Mouse (Mus musculus) CH12.LX (cell line): Measurements from ENCODE around the gene Ralb. TPM values are rescaled to one million over a fixed set of nuclear protein-coding genes. Genes with fewer than 3 reads are reported as not detected.

Source experiments
- DNase-seq: peaks from one replicate; pipeline ENCODE4 v3.0.0-alpha.2; 2013; ENCODE audit errors: extremely low read depth
- H3K27ac ChIP-seq: 2 replicates; pipeline ENCODE4 v1.5.1; 2012; ENCODE audit warnings: low read depth, mild to moderate bottlenecking, control low read depth, moderate library complexity; ENCODE audit not compliant: insufficient read depth
- H3K27me3 ChIP-seq: replicated peaks from 2 replicates; pipeline ENCODE3; 2012; ENCODE audit warnings: inconsistent platforms
- H3K36me3 ChIP-seq, 2 experiments: replicated peaks in 1 of 2; 2 replicates each; pipeline versions ENCODE3 to v1.6.1; 2012; ENCODE audit warnings: inconsistent platforms in 1 of 2, low read length in 1 of 2, mild to moderate bottlenecking in 1 of 2, mixed read lengths in 1 of 2, moderate library complexity in 1 of 2; ENCODE audit not compliant: control insufficient read depth in 1 of 2, insufficient read depth in 1 of 2
- H3K4me1 ChIP-seq, 2 experiments: 2 replicates each; pipeline ENCODE4 v1.6.1; 2012; ENCODE audit warnings: inconsistent platforms in 1 of 2, moderate library complexity in 1 of 2; ENCODE audit not compliant: insufficient read depth in 2 of 2, control insufficient read depth in 1 of 2
- H3K4me2 ChIP-seq: 2 replicates; pipeline ENCODE4 v1.6.1; 2012; ENCODE audit warnings: low read depth, mild to moderate bottlenecking, control low read depth; ENCODE audit not compliant: poor library complexity, insufficient read depth, severe bottlenecking
- H3K4me3 ChIP-seq, 3 experiments: fragments of 150-350 bp in 1 of 3; sonication (generic) in 1 of 3; replicated peaks in 1 of 3; 2 replicates each; pipeline versions ENCODE3 to v1.5.1; 2011 to 2012; ENCODE audit warnings: low read depth in 2 of 3, low read length in 2 of 3, mild to moderate bottlenecking in 2 of 3, moderate library complexity in 2 of 3, control low read depth in 1 of 3, improper control_type of control experiment in 1 of 3, inconsistent platforms in 1 of 3, mixed read lengths in 1 of 3; ENCODE audit not compliant: poor library complexity in 1 of 3
- H3K79me2 ChIP-seq: replicated peaks from 2 replicates; pipeline ENCODE4 v1.6.1; 2012; ENCODE audit warnings: mild to moderate bottlenecking, moderate library complexity; ENCODE audit not compliant: control insufficient read depth, poor library complexity, insufficient read depth, severe bottlenecking; ENCODE audit errors: extremely low read depth
- H3K9ac ChIP-seq: 2 replicates; pipeline ENCODE4 v1.6.1; 2012; ENCODE audit warnings: low read depth, mild to moderate bottlenecking, control low read depth, moderate library complexity; ENCODE audit not compliant: insufficient read depth
- H3K9me3 ChIP-seq: replicated peaks from 2 replicates; pipeline ENCODE3; 2012; ENCODE audit warnings: low read length, inconsistent platforms, mixed read lengths
- CTCF ChIP-seq, 2 experiments: IDR thresholded peaks in 1 of 2; conservative IDR thresholded peaks in 1 of 2; 2 replicates each; pipeline ENCODE4 v1.5.1; 2011 to 2012; ENCODE audit warnings: low read depth in 2 of 2, low read length in 2 of 2, improper control_type of control experiment in 1 of 2, inconsistent platforms in 1 of 2, mild to moderate bottlenecking in 1 of 2, moderate library complexity in 1 of 2
- E2F4 ChIP-seq: IDR thresholded peaks from 2 replicates; pipeline ENCODE4 v1.6.1; 2011; ENCODE audit warnings: low read depth, low read length, improper control_type of control experiment; ENCODE audit not compliant: insufficient replicate concordance
- ELF1 ChIP-seq: IDR thresholded peaks from 2 replicates; pipeline ENCODE4 v1.6.1; 2014; ENCODE audit warnings: low read depth, mild to moderate bottlenecking, inconsistent platforms, low read length, improper control_type of control experiment
- EP300 ChIP-seq: IDR thresholded peaks from 2 replicates; pipeline ENCODE4 v1.6.1; 2011; ENCODE audit warnings: low read length, improper control_type of control experiment
- ETS1 ChIP-seq: conservative IDR thresholded peaks from 2 replicates; pipeline ENCODE4 v1.6.1; 2012; ENCODE audit warnings: low read depth, mild to moderate bottlenecking, inconsistent platforms, low read length, improper control_type of control experiment, moderate library complexity
- MAFK ChIP-seq: IDR thresholded peaks from 2 replicates; pipeline ENCODE4 v1.6.1; 2011; ENCODE audit warnings: low read length, improper control_type of control experiment; ENCODE audit not compliant: insufficient replicate concordance
- NELFE ChIP-seq: IDR thresholded peaks from 2 replicates; pipeline ENCODE4 v1.6.1; 2011; ENCODE audit warnings: low read depth, low read length, improper control_type of control experiment
- NRF1 ChIP-seq: IDR thresholded peaks from 2 replicates; pipeline ENCODE4 v1.6.1; 2014; ENCODE audit warnings: low read depth, mild to moderate bottlenecking, inconsistent platforms, low read length, improper control_type of control experiment, moderate library complexity
- POLR2A ChIP-seq: IDR thresholded peaks from 2 replicates; pipeline ENCODE4 v1.6.1; 2011; ENCODE audit warnings: low read depth, mild to moderate bottlenecking, improper control_type of control experiment, low read length
- POLR2AphosphoS2 ChIP-seq: IDR thresholded peaks from 2 replicates; pipeline ENCODE4 v1.6.1; 2011; ENCODE audit warnings: low read depth, low read length, improper control_type of control experiment
- RAD21 ChIP-seq: IDR thresholded peaks from 2 replicates; pipeline ENCODE4 v1.6.1; 2011; ENCODE audit warnings: low read depth, mild to moderate bottlenecking, low read length, improper control_type of control experiment, moderate library complexity
- TCF12 ChIP-seq: IDR thresholded peaks from 2 replicates; pipeline ENCODE4 v1.6.1; 2014; ENCODE audit warnings: low read depth, mild to moderate bottlenecking, inconsistent platforms, low read length, improper control_type of control experiment
- UBTF ChIP-seq: IDR thresholded peaks from 2 replicates; pipeline ENCODE4 v1.6.1; 2012; ENCODE audit warnings: low read depth, mild to moderate bottlenecking, inconsistent platforms, low read length, improper control_type of control experiment, moderate library complexity
- USF1 ChIP-seq: IDR thresholded peaks from 2 replicates; pipeline ENCODE4 v1.6.1; 2014; ENCODE audit warnings: low read depth, mild to moderate bottlenecking, inconsistent platforms, low read length, improper control_type of control experiment
- USF2 ChIP-seq: conservative IDR thresholded peaks from 2 replicates; pipeline ENCODE4 v1.6.1; 2011; ENCODE audit warnings: low read depth, low read length, improper control_type of control experiment
- ZMIZ1 ChIP-seq: IDR thresholded peaks from 2 replicates; pipeline ENCODE4 v1.6.1; 2012; ENCODE audit warnings: low read depth, mild to moderate bottlenecking, inconsistent platforms, low read length, improper control_type of control experiment
- ZNF384 ChIP-seq: IDR thresholded peaks from 2 replicates; pipeline ENCODE4 v1.6.1; 2012; ENCODE audit warnings: low read depth, low read length, improper control_type of control experiment, inconsistent platforms
- dilution Hi-C: fragments of 300-500 bp; cut with MboI; formaldehyde crosslinking; loops from 2 replicates; pipeline ENCODE4 v1.14.3; 2020; ENCODE audit warnings: low sequenced_read_pairs; ENCODE audit not compliant: extremely low pct_unique_long_range_greater_than_20kb, extremely low pct_ligation_motif_present
- in situ Hi-C: fragments of 300-500 bp; cut with MboI; formaldehyde crosslinking; loops from 3 replicates; pipeline ENCODE4 v1.14.3; 2019; ENCODE audit warnings: low sequenced_read_pairs, low pct_ligation_motif_present, low pct_unique_long_range_greater_than_20kb, mixed read lengths
- polyA plus RNA-seq: library from polyadenylated mRNA; unstranded; fragments of >175 nt; gene quantifications from 2 replicates; pipeline ENCODE4 v1.2.1, GENCODE M21; 2012; ENCODE audit warnings: low read depth; ENCODE audit not compliant: insufficient read length
- total RNA-seq, 2 experiments: library from RNA; depleted of rRNA; stranded (reverse); fragments of 300-350 nt in 1 of 2; fragments of >200 nt in 1 of 2; gene quantifications; 2 replicates each; pipeline ENCODE4 v1.2.3; 2012 to 2014

The Ralb gene
- total and polyA plus RNA-seq, 3 experiments = 18.2 to 28.7 (median 22.9) TPM

GRCm38 (mm10) chr1:119453731-119454130 is 50.9 kb downstream of the Ralb start:
- H3K36me3 ChIP-seq = no peaks in the 10 kb centered on the region
- no peak overlapping the region for H3K4me3 ChIP-seq
- in situ Hi-C loops = no loop called here
- H3K4me2 ChIP-seq = no peak overlapping the region
- H3K9ac ChIP-seq = no peak overlapping the region
- H3K27ac ChIP-seq = no peak overlapping the region
- peaks cover 2 to 15% of the 10 kb centered on the region in 2 experiments; a peak in 2 of 4 replicates for H3K4me1 ChIP-seq
- no peak for DNase-seq
- H3K79me2 ChIP-seq = no peaks in the 10 kb centered on the region; the same call in 1 of the 2 replicates
- no peaks in the 10 kb centered on the region for H3K9me3 ChIP-seq
- TF ChIP-seq CTCF (conservative IDR thresholded peaks at IDR 0.05 in 1 of 2, IDR thresholded peaks at IDR 0.05 in 1 of 2; ENCODE audit: low read depth in 2 of 2, low read length in 2 of 2) (no peak), EP300 (no peak), NELFE (no peak), USF1 (no peak), POLR2A (no peak)
- TF ChIP-seq, all 38 proteins: peak for 0
- dilution Hi-C loops = no loop called here
- no peaks in the 10 kb centered on the region for H3K27me3 ChIP-seq

GRCm38 (mm10) chr1:119451417-119451816 is 53.2 kb downstream of the Ralb start:
- Histone ChIP-seq H3K9me3 (no peaks in the 10 kb centered on the region), H3K79me2 (no peaks in the 10 kb centered on the region; the same call in 1 of the 2 replicates), H3K27ac (no peak overlapping the region), H3K9ac (no peak overlapping the region), H3K4me3 (no peak overlapping the region), H3K4me2 (no peak overlapping the region), H3K36me3 (no peaks in the 10 kb centered on the region), H3K4me1 (no peaks in the 10 kb centered on the region), H3K27me3 (no peaks in the 10 kb centered on the region)
- no peak for TF ChIP-seq TCF12
- no peak for TF ChIP-seq POLR2A
- no peak for TF ChIP-seq USF2
- no peak for TF ChIP-seq ZNF384
- TF ChIP-seq RAD21 = no peak
- TF ChIP-seq MAFK = no peak
- no peak for TF ChIP-seq NRF1
- dilution Hi-C loops = no loop called here
- no peak for DNase-seq
- in situ Hi-C loops = no loop called here

- H3K9me3 ChIP-seq = no peaks in the 10 kb centered on the region
- in situ Hi-C loops = no loop called here
- H3K27me3 ChIP-seq = no peaks in the 10 kb centered on the region
- no peaks in the 10 kb centered on the region for H3K4me1 ChIP-seq
- no peak overlapping the region for H3K4me3 ChIP-seq
- no peaks in the 10 kb centered on the region for H3K36me3 ChIP-seq
- TF ChIP-seq E2F4 (no peak), ZMIZ1 (no peak), NRF1 (no peak), ETS1 (no peak), POLR2AphosphoS2 (no peak), UBTF (no peak), ELF1 (no peak), USF1 (no peak)
- dilution Hi-C loops = no loop called here
- H3K4me2 ChIP-seq = no peak overlapping the region
- H3K79me2 ChIP-seq = no peaks in the 10 kb centered on the region; the same call in 1 of the 2 replicates
- H3K9ac ChIP-seq = no peak overlapping the region
- no peak overlapping the region for H3K27ac ChIP-seq
- no peak for DNase-seq
These were observed 53.8 kb downstream of the Ralb start for GRCm38 (mm10) chr1:119450651-119451345.
